Mouse (Mus musculus): ENCODE results near the gene 4930548H24Rik.

- TF ChIP-seq CTCF (IDR thresholded peaks at IDR 0.05; ENCODE audit: low read depth): no peak
- no peak for TF ChIP-seq EP300 (IDR thresholded peaks at IDR 0.05; ENCODE audit: low read depth)
Measured at GRCm38 (mm10) chr5:31480536-31480935, 5.0 kb upstream of the 4930548H24Rik start.
